Mouse (Mus musculus): ENCODE measurements around the gene Pou3f3. TPM values are rescaled to one million over a fixed set of nuclear protein-coding genes. Genes with fewer than 3 reads are reported as not detected.

Gene Pou3f3
- polyA plus RNA-seq, 1 experiment from 2014 or later, result 0.02 TPM

GRCm38 (mm10) chr1:42714016-42714931 is 18.7 kb downstream of the Pou3f3 start:
- Histone ChIP-seq H3K4me1 (no peaks in the 10 kb centered on the region), H3K27ac (no peak overlapping the region), H3K4me2 (peak overlapping the region; percentile 59), H3K9me3 (replicated peaks) (no peaks in the 10 kb centered on the region), H3K4me3 (peak overlapping the region; percentile 40), H3K27me3 (replicated peaks) (peaks cover 87% of the 10 kb centered on the region), H3K36me3 (no peaks in the 10 kb centered on the region), H3K9ac (no peak overlapping the region)
- WGBS (ENCODE audit: insufficient replicate concordance), result 3% methylated on average over 17 of the region's 31 CpGs
- ATAC-seq, result no peak

DNA sequence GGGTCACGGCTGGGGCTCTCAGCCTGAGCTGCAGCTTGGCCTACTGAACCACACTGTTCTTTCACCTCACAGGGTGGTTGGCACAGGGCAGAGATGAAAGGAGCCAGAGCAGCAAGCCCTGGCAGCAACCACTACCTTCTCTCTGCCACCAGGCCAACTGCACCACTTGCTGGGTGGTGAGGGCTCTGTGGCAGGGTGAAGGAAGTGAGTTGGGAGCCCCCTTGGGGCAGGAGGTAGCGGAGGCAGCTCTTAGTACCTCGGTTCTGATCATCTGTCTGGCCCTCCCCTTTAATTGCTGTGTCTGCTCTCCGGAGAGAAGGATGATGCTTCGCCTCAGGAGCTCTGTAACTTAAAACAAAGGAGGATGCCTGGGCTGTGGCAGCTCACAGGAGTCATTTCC is 23.0 kb downstream of the Pou3f3 start:
- ATAC-seq, result no peak
- H3K9me3 ChIP-seq (replicated peaks), result no peaks in the 10 kb centered on the region
- no peak overlapping the region for H3K27ac ChIP-seq
- no peaks in the 10 kb centered on the region for H3K36me3 ChIP-seq
- H3K27me3 ChIP-seq (replicated peaks), result peaks cover 58% of the 10 kb centered on the region
- no peaks in the 10 kb centered on the region for H3K4me1 ChIP-seq
- no peak overlapping the region for H3K4me2 ChIP-seq
- 18% methylated on average over 5 of the region's 5 CpGs for WGBS (ENCODE audit: insufficient replicate concordance)
- no peak overlapping the region for H3K9ac ChIP-seq
- no peak overlapping the region for H3K4me3 ChIP-seq

DNA sequence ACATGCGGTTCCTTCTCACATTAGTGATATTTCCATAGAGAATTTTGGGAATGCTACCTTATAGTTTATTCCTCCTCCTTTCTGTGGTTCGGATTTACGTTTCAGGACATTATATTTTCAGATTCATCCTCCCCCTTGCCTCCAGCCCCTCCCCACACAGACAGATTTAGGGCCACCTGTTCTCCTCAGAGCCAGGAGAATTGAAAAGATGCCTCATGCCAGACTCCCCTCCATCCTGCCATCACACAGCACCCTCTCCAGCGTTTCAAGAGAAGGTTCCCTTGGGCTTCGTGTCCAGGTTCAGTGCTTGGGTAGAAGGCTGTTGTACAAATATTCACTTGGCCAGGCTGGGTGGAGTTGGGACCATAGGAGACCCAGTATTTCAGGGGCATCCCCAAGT is 25.8 kb downstream of the Pou3f3 start:
- no peak overlapping the region for H3K4me3 ChIP-seq
- H3K4me1 ChIP-seq, result no peaks in the 10 kb centered on the region
- ATAC-seq, result no peak
- no peaks in the 10 kb centered on the region for H3K36me3 ChIP-seq
- H3K9me3 ChIP-seq (replicated peaks), result no peaks in the 10 kb centered on the region
- H3K9ac ChIP-seq, result no peak overlapping the region
- H3K4me2 ChIP-seq, result no peak overlapping the region
- 41% methylated on average over 5 of the region's 5 CpGs for WGBS (ENCODE audit: insufficient replicate concordance)
- H3K27me3 ChIP-seq (replicated peaks), result peaks cover 30% of the 10 kb centered on the region
- no peak overlapping the region for H3K27ac ChIP-seq

DNA sequence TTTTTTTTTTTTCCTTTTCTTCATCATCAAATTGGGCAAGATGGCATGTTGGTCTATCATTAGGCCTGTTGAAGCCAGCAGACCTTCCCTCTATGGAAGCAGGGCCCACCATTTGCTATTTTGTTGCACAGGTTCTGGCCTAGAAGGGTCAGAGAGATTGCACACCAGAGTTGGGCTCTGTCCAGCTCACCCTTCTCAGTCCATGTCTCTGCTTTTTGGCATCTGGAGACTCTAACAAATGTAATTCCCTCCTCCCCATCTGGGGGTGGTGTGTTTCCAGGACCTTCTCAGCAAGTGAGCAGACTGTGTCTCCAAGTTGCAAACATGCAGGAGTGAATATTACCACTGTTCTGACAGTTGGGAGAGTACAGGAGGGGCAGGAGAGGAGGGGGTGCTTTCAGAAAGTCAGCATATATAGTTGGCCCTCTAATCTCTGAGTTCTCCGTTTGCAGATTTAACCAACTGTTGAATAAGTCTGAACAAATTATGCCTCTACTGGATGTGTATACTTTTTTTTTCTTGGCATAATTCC is 28.3 kb downstream of the Pou3f3 start:
- Histone ChIP-seq H3K9me3 (replicated peaks) (no peaks in the 10 kb centered on the region), H3K9ac (no peak overlapping the region), H3K4me3 (no peak overlapping the region), H3K27me3 (replicated peaks) (peaks cover 19% of the 10 kb centered on the region), H3K36me3 (no peaks in the 10 kb centered on the region), H3K4me1 (no peaks in the 10 kb centered on the region), H3K4me2 (no peak overlapping the region), H3K27ac (no peak overlapping the region)
- ATAC-seq, result no peak
- WGBS (ENCODE audit: insufficient replicate concordance), result 66% methylated on average over 1 of the region's 1 CpGs

GRCm38 (mm10) chr1:42724881-42725280 is 29.3 kb downstream of the Pou3f3 start:
- Histone ChIP-seq H3K9ac (no peak overlapping the region), H3K9me3 (replicated peaks) (no peaks in the 10 kb centered on the region), H3K36me3 (no peaks in the 10 kb centered on the region), H3K4me1 (no peaks in the 10 kb centered on the region), H3K4me2 (no peak overlapping the region), H3K27ac (no peak overlapping the region), H3K4me3 (no peak overlapping the region), H3K27me3 (replicated peaks) (peaks cover 9% of the 10 kb centered on the region)
- ATAC-seq, result no peak
- WGBS (ENCODE audit: insufficient replicate concordance), result 70% methylated on average over 2 of the region's 2 CpGs

DNA sequence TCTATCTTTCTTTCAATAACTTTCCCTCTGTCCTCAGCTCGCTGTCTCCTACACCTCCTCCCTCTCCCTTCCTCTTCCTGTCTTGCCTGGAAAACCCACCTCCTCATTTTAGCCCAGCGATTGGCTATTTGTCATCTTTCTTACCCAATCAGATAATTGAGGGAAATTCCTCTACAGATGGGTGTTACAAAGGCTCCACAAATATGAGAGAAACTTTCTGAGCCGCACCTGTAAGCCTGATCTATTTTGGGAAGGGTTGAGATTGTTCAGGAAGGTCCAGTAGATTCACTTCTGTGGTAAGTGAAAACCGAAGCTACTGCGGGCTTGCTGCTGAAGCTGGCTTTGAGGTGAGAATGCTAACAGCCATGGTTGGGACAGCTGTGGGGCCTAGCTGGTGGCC is 31.6 kb downstream of the Pou3f3 start:
- Histone ChIP-seq H3K36me3 (no peaks in the 10 kb centered on the region), H3K27ac (no peak overlapping the region), H3K4me1 (no peaks in the 10 kb centered on the region), H3K27me3 (replicated peaks) (0 out of 2 replicates have a peak, but pooled peaks cover 3% of the 10 kb centered on the region), H3K9me3 (replicated peaks) (no peaks in the 10 kb centered on the region), H3K4me2 (no peak overlapping the region), H3K4me3 (no peak overlapping the region), H3K9ac (no peak overlapping the region)
- 63% methylated on average over 5 of the region's 5 CpGs for WGBS (ENCODE audit: insufficient replicate concordance)
- ATAC-seq, result no peak

DNA sequence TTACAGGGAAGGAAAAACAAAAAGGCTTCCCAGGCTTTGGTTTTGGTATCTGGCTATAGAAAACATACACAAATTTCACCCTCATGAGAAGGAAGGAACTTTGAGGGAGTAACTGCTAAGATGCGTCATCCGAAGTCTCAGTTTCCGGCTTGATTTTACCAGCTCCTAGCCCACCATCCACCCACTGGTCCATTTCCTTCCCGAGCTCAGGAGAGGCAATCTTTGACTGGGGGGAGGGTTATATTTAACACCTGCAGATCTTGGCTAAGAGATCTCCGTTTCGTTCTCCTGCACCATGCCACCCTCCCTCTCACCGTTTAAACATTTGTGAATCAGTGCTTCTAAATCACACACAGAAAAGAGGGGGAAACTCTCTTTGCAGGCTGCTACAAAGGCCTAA is 32.1 kb downstream of the Pou3f3 start:
- 0 out of 2 replicates have a peak, but pooled peaks cover 3% of the 10 kb centered on the region for H3K27me3 ChIP-seq (replicated peaks)
- no peak for ATAC-seq
- no peak overlapping the region for H3K27ac ChIP-seq
- H3K9ac ChIP-seq, result no peak overlapping the region
- H3K4me1 ChIP-seq, result no peaks in the 10 kb centered on the region
- H3K4me2 ChIP-seq, result no peak overlapping the region
- WGBS (ENCODE audit: insufficient replicate concordance), result 65% methylated on average over 7 of the region's 7 CpGs
- no peak overlapping the region for H3K4me3 ChIP-seq
- H3K36me3 ChIP-seq, result no peaks in the 10 kb centered on the region
- H3K9me3 ChIP-seq (replicated peaks), result no peaks in the 10 kb centered on the region

DNA sequence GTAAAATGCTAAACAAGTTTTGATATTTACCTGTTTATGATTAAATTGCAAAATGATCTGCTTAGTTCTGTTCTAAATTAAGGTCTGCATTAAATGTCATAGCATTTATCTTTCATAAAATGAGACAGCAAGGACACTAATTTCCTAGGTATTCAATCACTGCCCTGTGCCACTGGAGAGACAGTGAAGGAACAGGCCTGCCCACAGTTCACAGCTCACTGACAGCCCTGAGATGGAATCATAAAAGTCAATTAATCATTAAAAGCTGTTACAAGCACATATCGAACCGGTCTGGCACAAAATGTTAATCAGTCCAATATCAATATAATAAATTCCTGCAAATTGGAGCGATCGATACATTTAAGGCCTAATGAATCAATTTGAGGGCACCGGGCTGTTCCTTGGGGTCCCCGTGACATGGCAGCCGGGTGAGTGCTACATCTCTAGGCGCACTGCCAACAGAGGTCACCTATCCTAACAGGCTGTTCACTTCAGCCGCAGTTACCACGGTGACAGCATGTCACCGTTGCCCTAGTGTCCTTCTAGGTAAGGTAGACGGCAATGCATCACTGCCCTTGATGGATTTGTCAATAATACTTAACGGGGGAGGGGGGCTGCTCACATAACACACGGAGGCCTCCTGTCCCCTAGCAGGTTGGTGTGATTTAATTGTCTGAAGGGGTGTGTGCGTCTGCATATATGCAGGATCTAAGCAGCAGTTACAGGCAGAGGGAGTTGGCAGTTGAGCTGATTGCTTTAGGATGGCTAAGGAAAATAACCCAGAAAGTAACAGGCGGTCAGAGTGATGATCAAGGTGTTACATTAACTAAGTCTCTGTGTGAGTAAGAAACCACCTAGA is 46.0 kb downstream of the Pou3f3 start:
- H3K36me3 ChIP-seq, result no peaks in the 10 kb centered on the region
- no peaks in the 10 kb centered on the region for H3K9me3 ChIP-seq (replicated peaks)
- WGBS (ENCODE audit: insufficient replicate concordance), result 71% methylated on average over 16 of the region's 16 CpGs
- H3K27me3 ChIP-seq (replicated peaks), result no peaks in the 10 kb centered on the region
- H3K4me1 ChIP-seq, result no peaks in the 10 kb centered on the region
- no peak overlapping the region for H3K4me2 ChIP-seq
- no peak for ATAC-seq
- H3K9ac ChIP-seq, result no peak overlapping the region
- no peak overlapping the region for H3K27ac ChIP-seq
- no peak overlapping the region for H3K4me3 ChIP-seq

GRCm38 (mm10) chr1:42742242-42742560 is 46.6 kb downstream of the Pou3f3 start:
- Histone ChIP-seq H3K4me1 (no peaks in the 10 kb centered on the region), H3K9me3 (replicated peaks) (no peaks in the 10 kb centered on the region), H3K27me3 (replicated peaks) (no peaks in the 10 kb centered on the region), H3K27ac (no peak overlapping the region), H3K9ac (no peak overlapping the region), H3K36me3 (no peaks in the 10 kb centered on the region), H3K4me3 (no peak overlapping the region), H3K4me2 (no peak overlapping the region)
- WGBS (ENCODE audit: insufficient replicate concordance), result 69% methylated on average over 4 of the region's 4 CpGs
- ATAC-seq, result no peak

- no peak overlapping the region for H3K4me3 ChIP-seq
- no peak overlapping the region for H3K9ac ChIP-seq
- WGBS (ENCODE audit: insufficient replicate concordance), result 24% methylated on average over 3 of the region's 3 CpGs
- no peaks in the 10 kb centered on the region for H3K27me3 ChIP-seq (replicated peaks)
- H3K9me3 ChIP-seq (replicated peaks), result no peaks in the 10 kb centered on the region
- no peak overlapping the region for H3K4me2 ChIP-seq
- H3K36me3 ChIP-seq, result no peaks in the 10 kb centered on the region
- H3K4me1 ChIP-seq, result no peaks in the 10 kb centered on the region
- no peak for ATAC-seq
- H3K27ac ChIP-seq, result no peak overlapping the region
Observed at GRCm38 (mm10) chr1:42745047-42745446, 49.5 kb downstream of the Pou3f3 start.

DNA sequence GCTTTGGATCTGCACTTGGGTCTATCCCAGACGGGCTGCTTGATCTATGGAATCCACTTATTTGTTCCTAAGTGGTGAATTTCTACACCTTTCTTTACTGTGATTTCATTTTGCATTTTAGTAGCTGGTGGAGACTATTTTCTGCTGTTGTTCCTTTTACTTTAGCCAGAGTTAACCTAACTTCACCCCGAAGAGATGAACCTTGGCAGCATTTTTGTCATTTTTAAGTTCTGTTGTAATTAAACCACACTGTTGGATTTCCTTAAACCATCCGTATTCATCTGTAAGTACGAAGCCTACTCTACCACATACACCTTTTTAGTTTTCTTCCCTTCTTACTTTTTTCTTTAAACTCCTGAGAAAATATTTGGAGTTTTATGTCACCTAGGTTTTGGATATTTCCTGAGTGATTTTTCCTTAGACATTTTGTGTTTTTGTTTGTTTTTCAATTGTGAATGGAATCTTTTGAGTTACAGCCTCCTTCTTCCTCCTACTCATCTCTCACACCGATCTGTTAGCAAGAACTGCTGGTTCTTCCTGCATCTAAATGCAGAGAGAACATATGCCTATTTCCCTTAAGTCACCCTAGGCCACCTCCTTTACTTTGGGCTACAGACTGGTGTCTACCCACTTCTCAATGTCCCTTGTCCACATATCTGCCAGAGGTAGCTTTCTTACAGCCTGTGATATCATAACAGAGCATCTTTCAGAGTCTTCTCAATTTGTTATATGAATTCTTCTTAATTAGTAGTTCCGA is 54.1 kb downstream of the Pou3f3 start:
- H3K4me1 ChIP-seq, result no peaks in the 10 kb centered on the region
- WGBS (ENCODE audit: insufficient replicate concordance), result 54% methylated on average over 6 of the region's 6 CpGs
- H3K4me2 ChIP-seq, result no peak overlapping the region
- H3K27ac ChIP-seq, result no peak overlapping the region
- no peak overlapping the region for H3K9ac ChIP-seq
- ATAC-seq, result no peak
- H3K4me3 ChIP-seq, result no peak overlapping the region
- H3K9me3 ChIP-seq (replicated peaks), result no peaks in the 10 kb centered on the region
- H3K27me3 ChIP-seq (replicated peaks), result no peaks in the 10 kb centered on the region
- no peaks in the 10 kb centered on the region for H3K36me3 ChIP-seq

Measured in liver, embryonic 12.5 days (tissue).